Mouse (Mus musculus) erythroblast, adult 5-6 weeks (primary cell): ENCODE measurements at regions not wholly inside any gene's neighbourhood (a gene's known extent, or its start where the extent isn't known, plus 50 kb on each side); places are given as distances from the start of the nearest gene placed in this dataset.

Experiments used
- ATAC-seq: replicated peaks from 2 replicates; pipeline ENCODE4 v1.8.0; 2016; ENCODE audit warnings: moderate number of reproducible peaks, mild to moderate bottlenecking, moderate TSS enrichment, inconsistent platforms; ENCODE audit not compliant: poor library complexity, low FRiP score, severe bottlenecking

- peak; percentile 83 for ATAC-seq
These were observed 170.8 kb upstream of the Gm49356 start for GRCm38 (mm10) chr15:58718282-58718681.

DNA sequence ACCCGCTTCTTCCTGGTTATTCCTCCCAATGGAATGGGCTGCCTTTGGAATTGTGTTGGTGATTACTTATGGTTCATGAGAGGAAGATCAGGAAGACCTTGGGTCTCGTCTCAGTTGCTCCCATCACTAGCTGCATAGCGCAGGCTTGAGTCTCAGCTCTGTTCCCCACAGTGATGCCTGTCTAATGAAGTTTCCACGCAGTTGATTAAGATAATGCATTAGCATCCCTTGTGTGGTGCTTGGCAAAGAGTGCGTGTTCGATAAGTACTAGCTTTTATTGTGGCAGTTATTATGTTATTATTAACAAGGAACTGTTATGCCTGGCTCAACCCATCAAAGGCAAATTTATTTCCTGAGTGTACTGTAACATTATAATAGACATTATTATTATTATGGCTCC, 169.7 kb upstream of the Gm49356 start:
- ATAC-seq, result no peak

GRCm38 (mm10) chr15:58727041-58727440, 162.1 kb upstream of the Gm49356 start:
- peak; percentile 71; the same call in 1 of the 2 replicates for ATAC-seq

- no peak for ATAC-seq
These were observed 160.8 kb upstream of the Gm49356 start for GRCm38 (mm10) chr15:58728264-58728663.

GRCm38 (mm10) chr15:58730861-58731260, 158.2 kb upstream of the Gm49356 start:
- no peak for ATAC-seq

DNA sequence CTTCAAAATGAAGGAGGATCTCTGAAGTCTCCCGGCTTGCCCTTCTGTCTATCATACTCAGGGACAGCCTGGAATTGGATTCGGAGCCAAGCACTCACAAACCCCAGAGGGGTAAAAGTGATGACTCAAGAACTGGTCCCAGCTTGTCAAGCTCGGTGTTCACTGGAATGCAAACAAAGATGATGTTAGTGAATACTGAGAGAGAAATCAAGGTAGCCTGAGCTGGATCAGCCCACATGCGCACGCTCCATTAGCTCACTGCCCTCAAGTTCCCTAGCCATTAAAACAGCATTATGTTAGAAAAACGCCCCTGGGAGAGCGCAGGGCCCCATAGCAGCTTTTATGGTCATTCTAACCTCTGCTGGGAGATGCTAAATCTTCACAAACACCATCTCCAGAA, 157.8 kb upstream of the Gm49356 start:
- no peak for ATAC-seq

DNA sequence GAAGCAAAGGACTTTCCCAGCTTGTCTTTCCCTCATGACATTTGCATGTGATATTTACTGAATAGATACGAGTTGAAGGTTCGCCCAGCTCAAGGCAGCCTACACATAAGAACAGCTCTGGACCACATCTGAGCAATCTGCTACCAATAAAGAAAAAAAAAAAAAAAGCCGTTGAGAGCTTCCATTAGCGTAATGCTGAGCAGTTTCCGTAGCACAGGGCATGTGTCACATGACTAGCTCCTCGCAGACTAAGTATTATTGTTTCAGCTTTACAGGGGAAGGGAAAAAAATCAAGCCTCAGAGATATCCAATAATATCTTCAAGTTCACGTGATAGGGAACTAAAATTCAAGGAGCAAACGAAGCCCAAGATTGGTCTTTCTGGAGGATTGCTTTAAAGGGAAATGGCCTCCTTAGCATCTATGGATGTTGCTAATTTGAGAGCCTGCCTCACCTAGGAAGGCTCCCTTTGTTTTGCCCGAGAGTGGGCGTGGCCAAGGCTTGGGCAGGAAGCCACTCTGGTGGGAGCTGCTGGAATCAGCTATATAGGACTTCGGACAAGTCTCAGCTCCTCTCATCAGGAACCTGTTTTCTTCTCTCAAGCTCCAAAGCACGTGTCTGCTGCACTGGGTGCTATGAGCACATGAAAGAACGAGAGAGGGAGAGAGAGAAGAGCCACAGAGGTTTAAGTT, 157.0 kb upstream of the Gm49356 start:
- no peak for ATAC-seq
